Mouse (Mus musculus) kidney, postnatal 10 days (tissue): ENCODE data around the gene Nup188.

Experiments used
- DNase-seq: peaks from one replicate; pipeline ENCODE4 v3.0.0; 2021; ENCODE audit warnings: mixed read lengths

Gene Nup188

DNA sequence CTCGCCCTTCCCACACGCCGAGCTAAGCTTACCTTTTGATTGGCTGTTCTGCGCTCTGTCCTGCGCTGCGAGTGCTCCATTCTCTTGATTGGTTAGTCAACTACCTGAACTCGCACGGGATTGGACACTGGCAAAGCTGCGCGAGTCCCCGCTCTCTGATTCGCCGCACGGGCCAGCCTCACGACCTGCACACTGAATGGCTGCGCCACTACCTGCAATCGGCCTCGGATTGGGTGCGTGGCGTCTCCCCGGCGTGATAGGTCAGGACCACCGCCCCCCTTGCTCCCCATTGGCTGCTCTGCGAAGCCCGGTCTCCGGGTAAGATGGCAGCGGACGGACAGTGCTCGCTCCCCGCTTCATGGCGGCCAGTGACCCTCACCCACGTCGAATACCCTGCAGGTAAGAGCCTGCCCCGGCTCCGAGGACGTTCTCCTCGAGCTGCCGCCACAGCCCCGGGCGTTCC, 105.9 kb downstream of the Nup188 start, which contains the start of gene Dolpp1:
TSS of gene Dolpp1 (plus strand) at position 141 of the 463 bp plus-strand sequence.
- DNase-seq, result peak; percentile 98

DNA sequence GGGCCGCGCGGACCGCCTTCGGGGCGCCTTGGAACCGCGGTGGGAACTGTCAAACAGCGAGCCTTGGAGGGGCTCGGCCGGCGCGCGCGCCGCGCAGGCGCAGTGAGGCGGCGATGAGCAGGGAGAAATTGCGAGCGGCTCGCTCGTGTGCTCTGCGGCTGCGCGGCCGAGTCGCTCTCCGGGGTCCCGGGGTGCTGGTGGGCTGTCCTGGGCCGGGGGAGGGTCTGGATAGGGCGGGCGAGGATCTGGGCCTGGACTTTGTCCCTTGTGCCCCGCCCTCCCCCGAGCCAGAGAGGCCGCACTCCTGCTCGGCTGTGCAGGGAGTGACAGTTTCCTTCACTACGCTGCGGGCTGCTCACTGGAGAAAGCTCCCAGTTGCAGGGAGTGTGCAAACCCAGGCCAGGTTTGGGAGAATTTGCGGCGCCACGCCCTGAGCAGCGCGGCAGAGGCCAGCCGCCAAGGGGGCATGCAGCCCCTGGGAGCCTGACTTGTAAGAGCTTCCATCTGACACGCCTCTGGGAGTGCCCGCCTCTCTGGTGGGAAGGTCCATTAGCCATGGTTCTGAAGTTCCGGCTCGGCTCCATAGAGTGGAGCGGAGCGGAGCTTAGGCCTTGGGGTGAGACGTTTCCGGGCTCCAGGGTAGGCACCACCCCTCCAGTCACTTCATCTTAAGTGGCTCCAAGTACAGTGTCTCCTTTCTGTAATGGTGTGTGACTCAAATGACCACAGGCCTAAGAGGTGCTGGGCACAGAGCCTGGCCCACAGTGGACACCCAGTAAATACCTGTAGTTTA, 106.6 kb downstream of the Nup188 start:
- DNase-seq, result peak; percentile 91

GRCm38 (mm10) chr2:30393370-30393656, 107.1 kb downstream of the Nup188 start:
- no peak for DNase-seq
